Mouse (Mus musculus): Measurements from ENCODE around the gene Pigs. TPM values are rescaled to one million over a fixed set of nuclear protein-coding genes. Genes with fewer than 3 reads are reported as not detected.

The Pigs gene
- total RNA-seq, 2 experiments from 2014 or later: 20.0 to 21.3 TPM

GRCm38 (mm10) chr11:78377549-78378159 is 49.4 kb downstream of the Pigs start:
- no peak overlapping the region for H3K27ac ChIP-seq
- H3K4me3 ChIP-seq: no peak overlapping the region
- no peak for DNase-seq
- no peak for TF ChIP-seq CTCF (IDR thresholded peaks at IDR 0.05)
- intact Hi-C loops (cut with DNase I): no loop called here

- no peak overlapping the region for H3K27ac ChIP-seq
- DNase-seq: no peak
- no peak for TF ChIP-seq CTCF (IDR thresholded peaks at IDR 0.05)
- H3K4me3 ChIP-seq: no peak overlapping the region
- intact Hi-C loops (cut with DNase I): no loop called here
Measured at GRCm38 (mm10) chr11:78380351-78380750, 52.1 kb downstream of the Pigs start.

DNA sequence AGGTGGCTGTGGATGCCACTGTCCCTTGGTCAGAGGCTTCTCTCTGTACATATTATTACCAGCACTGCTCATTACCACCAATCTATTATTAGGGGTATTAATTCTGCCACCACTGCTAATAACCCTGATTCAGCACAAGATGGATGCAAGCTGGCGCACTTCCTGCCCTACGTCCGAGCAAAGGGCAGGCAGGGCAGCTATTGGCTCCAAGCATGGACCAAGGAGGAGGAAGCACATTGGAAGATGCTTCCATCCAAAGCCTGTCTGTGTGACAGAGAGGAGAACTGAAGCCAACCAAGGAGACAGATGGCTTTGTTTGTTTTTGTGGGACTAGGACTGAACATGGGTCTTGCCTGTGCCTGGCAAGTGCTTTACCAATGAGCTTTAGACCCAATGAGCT is 52.8 kb downstream of the Pigs start:
- Histone ChIP-seq H3K4me3 (no peak overlapping the region), H3K27ac (no peak overlapping the region)
- TF ChIP-seq CTCF (IDR thresholded peaks at IDR 0.05): no peak
- intact Hi-C loops (cut with DNase I): no loop called here
- no peak for DNase-seq

DNA sequence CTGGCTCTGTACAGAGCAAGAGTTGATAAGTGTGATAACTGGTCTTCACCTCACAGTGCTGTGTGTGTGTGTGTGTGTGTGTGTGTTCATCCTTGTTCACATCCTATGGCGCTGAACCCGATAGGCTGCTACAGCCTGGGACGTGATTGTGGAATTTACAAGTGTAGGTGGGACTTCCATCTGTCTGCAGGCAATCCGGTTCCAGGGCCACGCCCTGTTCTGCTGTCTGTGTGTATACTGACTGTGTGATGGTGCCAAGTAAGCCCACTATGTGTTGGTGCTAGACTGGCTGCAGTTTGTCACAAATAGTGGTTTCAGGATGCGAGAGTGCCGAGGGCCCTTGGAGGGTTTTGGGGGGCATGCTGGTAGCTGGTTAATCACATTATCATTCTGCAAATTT is 54.1 kb downstream of the Pigs start:
- TF ChIP-seq CTCF (IDR thresholded peaks at IDR 0.05): no peak
- H3K27ac ChIP-seq: no peak overlapping the region
- H3K4me3 ChIP-seq: no peak overlapping the region
- DNase-seq: no peak
- intact Hi-C loops (cut with DNase I): no loop called here

- no peak overlapping the region for H3K4me3 ChIP-seq
- DNase-seq: no peak
- no peak overlapping the region for H3K27ac ChIP-seq
- intact Hi-C loops (cut with DNase I): no loop called here
- no peak for TF ChIP-seq CTCF (IDR thresholded peaks at IDR 0.05)
Measured at GRCm38 (mm10) chr11:78382701-78383100, 54.5 kb downstream of the Pigs start.

DNA sequence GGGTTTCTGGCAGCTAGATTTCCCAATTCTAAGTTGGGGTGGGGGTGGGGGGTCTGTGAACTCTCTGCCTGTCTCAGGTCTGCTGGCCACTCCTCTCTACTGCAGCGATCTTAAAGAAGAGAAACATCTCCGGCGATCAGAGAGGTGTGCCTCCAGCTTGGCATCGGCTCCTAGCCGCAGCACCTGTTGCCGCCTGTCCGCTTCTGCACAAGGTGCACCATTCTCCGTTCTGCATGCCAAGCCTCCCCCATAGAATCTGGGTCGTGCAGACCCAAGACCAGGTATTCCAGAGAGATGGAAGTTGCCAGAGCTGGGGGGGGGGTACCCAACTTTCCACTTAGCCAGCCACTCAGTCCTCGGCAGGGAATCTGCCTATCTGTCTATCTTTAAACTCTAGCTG is 57.6 kb downstream of the Pigs start:
- Histone ChIP-seq H3K27ac (no peak overlapping the region), H3K4me3 (no peak overlapping the region)
- intact Hi-C loops (cut with DNase I): no loop called here
- TF ChIP-seq CTCF (IDR thresholded peaks at IDR 0.05): no peak
- DNase-seq: no peak

- intact Hi-C loops (cut with DNase I): no loop called here
- no peak within 1 kb of the TSS for H3K4me3 ChIP-seq
- no peak for DNase-seq
- no peak within 1 kb of the TSS for H3K27ac ChIP-seq
- TF ChIP-seq CTCF (IDR thresholded peaks at IDR 0.05): no peak
Measured at GRCm38 (mm10) chr11:78386508-78387043, 58.4 kb downstream of the Pigs start, which contains the start of gene Foxn1. TSS of gene Foxn1 (minus strand) at chr11:78386558.

Other genes starting within 250 kb of the Pigs start
- 10 to 100 TPM; 18.8 to 26.2 TPM for gene Eral1, start 248.0 kb upstream of the Pigs start, total RNA-seq (2021)
- gene Fam222b, start 233.8 kb upstream of the Pigs start, total RNA-seq (2021): 1 to 10 TPM; 7.1 to 7.9 TPM
- 1 to 10 TPM; 2.1 to 2.8 TPM for gene Traf4, start 162.8 kb upstream of the Pigs start, total RNA-seq (2021)
- gene Nek8, start 151.7 kb upstream of the Pigs start, total RNA-seq (2021): under 1 TPM; 0.36 to 0.75 TPM
- 1 to 10 TPM; 1.3 to 1.7 TPM for gene Tlcd1, start 151.7 kb upstream of the Pigs start, total RNA-seq (2021)
- gene Rpl23a, start 144.8 kb upstream of the Pigs start, total RNA-seq (2021): 100 to 1,000 TPM; 760 to 970 TPM
- gene Rab34, start 140.0 kb upstream of the Pigs start, total RNA-seq (2021): 1 to 10 TPM; 3.3 to 4.6 TPM
- under 1 TPM in 1 of 2 experiments, not detected in 1; 0.81 TPM for gene Proca1, start 135.0 kb upstream of the Pigs start, total RNA-seq (2021)
- gene Sdf2, start 82.7 kb upstream of the Pigs start, total RNA-seq (2021): 10 to 100 TPM; 47.3 to 48.0 TPM
- 10 to 100 TPM; 30.3 to 33.7 TPM for gene Supt6, start 82.4 kb upstream of the Pigs start, total RNA-seq (2021)
- 100 to 1,000 TPM; 221 to 231 TPM for gene 2610507B11Rik, start 66.7 kb upstream of the Pigs start, total RNA-seq (2021)
- under 1 TPM; 0.75 to 0.87 TPM for gene BC030499, start 37.6 kb upstream of the Pigs start, total RNA-seq (2021)
- 1 to 10 TPM in 1 of 2 experiments, under 1 TPM in 1; 0.81 to 2.0 TPM for gene Spag5, start 26.9 kb upstream of the Pigs start, total RNA-seq (2021)
- gene Aldoc, start 5.4 kb upstream of the Pigs start, total RNA-seq (2021): 1 to 10 TPM; 1.6 to 2.7 TPM
- gene Unc119, start 15.1 kb downstream of the Pigs start, total RNA-seq (2021): 1 to 10 TPM; 7.1 to 9.2 TPM
- gene Foxn1, start 58.1 kb downstream of the Pigs start, total RNA-seq (2021): not detected
- gene Slc13a2, start 93.8 kb downstream of the Pigs start, total RNA-seq (2021): not detected
- gene Slc46a1, start 137.3 kb downstream of the Pigs start, total RNA-seq (2021): 1 to 10 TPM in 1 of 2 experiments, under 1 TPM in 1; 0.77 to 1.4 TPM
- gene Sarm1, start 169.3 kb downstream of the Pigs start, total RNA-seq (2021): under 1 TPM; 0.64 to 0.71 TPM
- gene Vtn, start 170.7 kb downstream of the Pigs start, total RNA-seq (2021): 10 to 100 TPM; 11.7 to 14.5 TPM
- not detected for gene Sebox, start 175.0 kb downstream of the Pigs start, total RNA-seq (2021)
- 10 to 100 TPM; 11.9 to 13.0 TPM for gene Tmem199, start 183.8 kb downstream of the Pigs start, total RNA-seq (2021)
- 100 to 1,000 TPM in 1 of 2 experiments, 10 to 100 TPM in 1; 98.0 to 113 TPM for gene Poldip2, start 183.8 kb downstream of the Pigs start, total RNA-seq (2021)
- gene Tnfaip1, start 207.9 kb downstream of the Pigs start, total RNA-seq (2021): 10 to 100 TPM; 45.7 to 49.8 TPM
- 10 to 100 TPM; 17.8 to 21.6 TPM for gene Ift20, start 207.9 kb downstream of the Pigs start, total RNA-seq (2021)
- 1 to 10 TPM; 2.3 to 2.5 TPM for gene Tmem97, start 222.4 kb downstream of the Pigs start, total RNA-seq (2021)